Mouse (Mus musculus): ENCODE measurements around the gene Cacna1c.

- TF ChIP-seq CTCF (conservative IDR thresholded peaks at IDR 0.05; ENCODE audit: low read length) (no peak), NANOG (IDR thresholded peaks at IDR 0.05; ENCODE audit: borderline replicate concordance, low read length) (no peak), POU5F1 (IDR thresholded peaks at IDR 0.05; ENCODE audit: borderline replicate concordance, low read length) (no peak)
Measured at GRCm38 (mm10) chr6:118976617-118977016, 219.6 kb downstream of the Cacna1c start.
